Mouse (Mus musculus): ENCODE data around the gene Ccdc180.

The Ccdc180 gene

GRCm38 (mm10) chr4:45969051-45969450 is 78.9 kb downstream of the Ccdc180 start:
- DNase-seq (ENCODE audit: extremely low read depth, insufficient read length, low spot score), result no peak

DNA sequence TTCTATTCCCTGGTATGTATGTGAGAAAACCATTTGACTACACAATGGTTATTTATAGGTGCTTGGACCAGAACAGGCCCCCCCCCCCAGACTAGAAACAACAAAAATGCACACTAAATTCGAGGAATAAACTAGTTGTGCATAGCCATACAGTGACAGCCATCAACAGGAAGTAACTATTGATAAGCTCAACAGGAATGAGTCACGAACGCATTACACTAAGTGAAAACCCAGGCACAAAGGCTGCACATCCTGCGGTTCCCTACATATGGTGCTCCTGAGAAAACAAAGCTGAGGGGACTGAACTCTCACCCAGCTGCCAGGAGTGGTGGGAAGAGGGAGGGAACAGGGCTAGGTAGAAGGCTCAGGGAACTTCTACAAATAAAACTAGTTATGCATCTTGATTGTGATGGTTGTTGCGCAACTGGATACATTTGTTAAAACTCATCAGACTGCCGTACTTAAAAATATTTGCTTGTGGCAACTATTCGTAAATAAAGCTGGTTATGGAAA is 80.0 kb downstream of the Ccdc180 start:
- no peak for DNase-seq (ENCODE audit: extremely low read depth, insufficient read length, low spot score)

DNA sequence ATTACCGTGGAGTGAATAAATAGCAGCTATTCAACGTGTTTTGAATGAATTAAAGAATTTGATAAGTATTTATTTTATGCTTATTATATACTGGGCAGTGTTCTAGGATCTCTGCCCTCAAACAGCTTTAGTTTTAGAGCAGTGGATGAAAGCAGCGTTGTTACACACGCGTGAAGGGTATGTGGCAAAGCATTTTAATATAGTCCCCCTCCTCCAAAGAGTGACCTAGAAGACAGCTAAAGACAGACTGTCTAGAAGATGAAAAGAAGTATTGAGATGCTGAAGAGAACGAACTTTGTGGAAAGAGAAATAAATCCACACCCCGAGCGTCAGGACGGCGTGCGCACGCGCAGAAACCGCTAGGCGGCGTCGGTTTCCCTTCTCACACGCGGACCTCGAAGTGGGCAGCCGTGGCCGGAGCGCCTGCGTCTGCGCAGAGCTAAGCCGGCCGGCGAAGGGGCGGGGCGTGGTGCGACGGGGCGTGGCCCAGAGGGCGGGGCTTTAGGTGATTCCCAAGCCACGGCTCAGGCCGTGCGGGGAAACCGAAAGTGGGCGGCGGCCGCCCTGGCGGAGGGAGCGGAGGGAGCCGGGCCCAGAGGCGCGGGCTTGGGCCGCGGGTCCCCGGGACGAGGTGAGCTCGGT is 81.8 kb downstream of the Ccdc180 start:
- peak; percentile 99 for DNase-seq (ENCODE audit: extremely low read depth, insufficient read length, low spot score)

GRCm38 (mm10) chr4:45972448-45972854 is 82.3 kb downstream of the Ccdc180 start:
- peak; percentile 86 for DNase-seq (ENCODE audit: extremely low read depth, insufficient read length, low spot score)

DNA sequence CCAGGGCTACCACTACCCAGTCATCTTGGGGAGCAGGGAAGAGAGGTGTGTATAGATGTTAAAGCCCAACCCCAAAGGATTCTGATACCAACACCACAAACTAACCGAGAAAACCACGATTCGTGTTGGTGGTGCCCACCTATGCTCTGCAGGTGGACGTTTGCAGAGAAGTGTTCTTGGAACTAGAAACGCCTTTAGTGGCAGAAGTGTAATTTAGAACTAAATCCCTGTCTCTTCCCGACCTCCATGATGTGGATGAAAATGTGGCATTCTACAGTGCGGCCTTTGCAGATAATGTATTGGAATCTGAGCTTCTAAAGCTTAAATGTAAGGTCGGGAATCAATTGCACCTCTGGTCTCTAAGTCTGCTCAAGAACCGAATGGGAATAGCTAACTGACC is 82.8 kb downstream of the Ccdc180 start:
- no peak for DNase-seq (ENCODE audit: extremely low read depth, insufficient read length, low spot score)

DNA sequence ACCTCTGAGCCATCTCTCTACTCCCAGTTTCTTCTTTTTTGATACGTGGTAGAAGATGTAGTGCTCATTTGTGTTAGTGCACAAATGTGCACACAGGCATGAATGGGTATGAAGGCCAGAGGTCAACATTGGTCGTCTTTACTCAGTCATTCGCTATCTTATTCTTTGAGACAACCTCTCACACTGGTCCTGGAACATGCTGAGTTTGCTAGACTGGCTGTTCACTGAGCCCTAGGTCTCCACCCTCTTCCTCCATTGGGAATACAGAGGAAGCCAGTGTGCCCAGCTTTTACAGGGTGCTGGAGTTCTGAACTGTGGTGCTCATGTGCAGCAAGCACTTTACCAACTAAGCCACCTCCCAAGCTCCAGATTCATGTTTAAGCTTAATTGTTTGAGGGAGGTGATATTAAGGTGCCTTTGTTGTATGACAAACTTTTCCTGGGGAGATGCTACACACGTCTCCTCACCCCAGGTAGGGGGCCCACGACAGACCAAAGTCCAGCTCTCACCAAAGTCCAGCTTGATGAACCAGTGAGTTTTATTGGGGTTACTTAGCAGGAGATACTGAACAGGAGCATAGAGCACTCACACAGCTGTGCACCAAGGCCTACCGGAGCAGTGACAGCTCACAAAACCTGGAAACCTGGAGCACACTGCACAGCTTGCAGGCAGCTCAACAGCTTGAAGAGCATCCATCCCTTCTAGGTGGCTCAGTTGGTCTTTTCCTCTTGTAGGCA is 87.0 kb downstream of the Ccdc180 start:
- no peak for DNase-seq (ENCODE audit: extremely low read depth, insufficient read length, low spot score)

GRCm38 (mm10) chr4:45979916-45980315 is 89.8 kb downstream of the Ccdc180 start:
- DNase-seq (ENCODE audit: extremely low read depth, insufficient read length, low spot score), result no peak

- DNase-seq (ENCODE audit: extremely low read depth, insufficient read length, low spot score), result no peak
Measured at GRCm38 (mm10) chr4:45981054-45981453, 91.0 kb downstream of the Ccdc180 start.

DNA sequence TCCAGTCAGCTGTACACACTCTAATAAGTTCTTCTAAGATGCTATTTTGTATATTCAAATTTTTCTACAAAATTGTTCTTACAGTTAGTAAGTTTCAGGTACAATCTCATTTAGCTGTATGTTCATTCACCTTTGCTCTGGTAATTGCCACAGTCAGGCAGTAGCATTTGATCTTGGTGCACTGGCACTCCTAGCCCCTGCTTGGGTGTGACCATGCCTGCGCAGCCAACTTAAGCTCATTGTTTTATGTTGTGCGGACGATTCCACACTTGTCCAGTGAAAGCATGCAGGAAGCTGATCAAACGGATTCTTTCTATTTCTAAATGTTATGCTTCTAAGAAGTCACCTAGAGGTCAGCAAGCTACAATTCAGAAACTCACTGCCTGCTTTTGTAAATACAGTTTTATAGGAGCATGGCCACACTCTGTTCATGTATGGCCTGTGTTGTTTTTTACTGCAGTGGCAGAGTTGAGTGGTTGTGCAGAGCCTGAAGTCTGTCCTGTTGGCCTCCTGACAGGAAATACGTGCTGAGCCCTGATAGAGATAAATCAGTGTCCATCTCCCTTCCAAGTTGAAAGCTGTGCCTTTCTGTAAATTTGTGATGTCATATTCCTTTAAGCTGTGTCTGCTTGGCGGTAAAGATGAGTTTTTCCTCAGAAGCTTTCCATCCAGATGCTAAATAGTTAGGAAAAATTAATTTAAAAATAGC is 100.5 kb downstream of the Ccdc180 start:
- no peak for DNase-seq (ENCODE audit: extremely low read depth, insufficient read length, low spot score)

GRCm38 (mm10) chr4:45998536-45998935 is 108.4 kb downstream of the Ccdc180 start:
- no peak for DNase-seq (ENCODE audit: extremely low read depth, insufficient read length, low spot score)
